25 mouse cellular contexts compared by ENCODE assay signal in genomic region chr3:80781144-80781530, GRCm38 (mm10). TPM values are rescaled to one million over a fixed set of nuclear protein-coding genes. Genes with fewer than 3 reads are reported as not detected.
DNase-seq lines count a peak whose midpoint lies in the region; ATAC-seq and TF ChIP-seq lines count a peak whose summit lies in the region.
"Had no signal": no experiment of that assay in that cellular context is flagged by ENCODE, and none has a peak within 500 bp of the region (broad histone marks: within the 10 kb centered on the region; RNA-seq: fewer than 3 reads in every experiment).

No protein-coding gene starts in this region.

- H3K4me2 ChIP-seq in intestine, embryonic 16.5 days (ENCODE audit: low read depth, low read length): no peak overlapping the region
- no peak overlapping the region for H3K4me2 ChIP-seq in stomach, postnatal 0 days (replicated peaks; ENCODE audit: low read depth)
- H3K4me2 ChIP-seq: embryonic facial prominence, embryonic 12.5 days; forebrain, embryonic 13.5 days; forebrain, embryonic 15.5 days had no signal

- no peaks in the 10 kb centered on the region for H3K27me3 ChIP-seq in intestine, embryonic 16.5 days (replicated peaks; ENCODE audit: control insufficient read depth, insufficient read depth, low read length)
- H3K27me3 ChIP-seq in stomach, postnatal 0 days (ENCODE audit: control insufficient read depth, insufficient read depth, low read length): no peaks in the 10 kb centered on the region
- no peaks in the 10 kb centered on the region for H3K27me3 ChIP-seq in forebrain, embryonic 10.5 days (ENCODE audit: poor library complexity, severe bottlenecking)
- H3K27me3 ChIP-seq: CH12.LX; embryonic facial prominence, embryonic 12.5 days; forebrain, embryonic 13.5 days; forebrain, embryonic 15.5 days had no signal

- no peak for TF ChIP-seq CTCF in stomach, postnatal 0 days (IDR thresholded peaks at IDR 0.05; ENCODE audit: low read depth)

- no peak overlapping the region for H3K9ac ChIP-seq in intestine, embryonic 16.5 days (ENCODE audit: low read depth, low read length)
- no peak overlapping the region for H3K9ac ChIP-seq in stomach, postnatal 0 days (ENCODE audit: low read length)
- H3K9ac ChIP-seq: embryonic facial prominence, embryonic 12.5 days; forebrain, embryonic 13.5 days; forebrain, embryonic 15.5 days; forebrain, postnatal 0 days had no signal

- peak; percentile 52 for DNase-seq in NIH3T3 (ENCODE audit: low read depth)
- no peak for DNase-seq in stomach, postnatal 0 days (ENCODE audit: low spot score)
- no peak for DNase-seq in forebrain, embryonic 10.5 days (ENCODE audit: extremely low spot score, low spot score)
- no peak for DNase-seq in kidney, adult 8-10 months
- DNase-seq in embryo, embryonic 11 days: no peak
- DNase-seq: adrenal gland, adult 2 months; adrenal gland, postnatal 10 days; adrenal gland, postnatal 25 days; B cell, adult 2 months; cerebellum, adult 11 months; cerebellum, adult 18-20 months; cerebellum, adult 8-10 months; cerebellum, adult 9-11 months; cerebellum, postnatal 14 days; cerebellum, postnatal 36 days; forebrain, postnatal 0 days had no signal

- no peak overlapping the region for H3K27ac ChIP-seq in intestine, embryonic 16.5 days (ENCODE audit: low read length)
- H3K27ac ChIP-seq in stomach, postnatal 0 days (replicated peaks): no peak overlapping the region
- H3K27ac ChIP-seq in forebrain, embryonic 10.5 days: no peak overlapping the region
- H3K27ac ChIP-seq: embryonic facial prominence, embryonic 10.5 days; embryonic facial prominence, embryonic 12.5 days; forebrain, embryonic 13.5 days; forebrain, embryonic 15.5 days had no signal

- H3K4me3 ChIP-seq in intestine, embryonic 16.5 days (ENCODE audit: low read length): no peak overlapping the region
- no peak overlapping the region for H3K4me3 ChIP-seq in stomach, postnatal 0 days (ENCODE audit: low read depth, low read length)
- no peak overlapping the region for H3K4me3 ChIP-seq in forebrain, embryonic 10.5 days
- H3K4me3 ChIP-seq: embryonic facial prominence, embryonic 10.5 days; embryonic facial prominence, embryonic 12.5 days; erythroblast, embryonic 14.5 days; forebrain, embryonic 13.5 days; forebrain, embryonic 15.5 days had no signal

- H3K4me1 ChIP-seq in intestine, embryonic 16.5 days (ENCODE audit: control insufficient read depth, insufficient read depth, low read length): no peaks in the 10 kb centered on the region; the same call in 1 of the 2 replicates
- no peaks in the 10 kb centered on the region for H3K4me1 ChIP-seq in stomach, postnatal 0 days (replicated peaks; ENCODE audit: control insufficient read depth, insufficient read depth)
- H3K4me1 ChIP-seq in forebrain, embryonic 10.5 days: no peaks in the 10 kb centered on the region
- H3K4me1 ChIP-seq: embryonic facial prominence, embryonic 10.5 days; embryonic facial prominence, embryonic 12.5 days; forebrain, embryonic 13.5 days had no signal

- H3K36me3 ChIP-seq in intestine, embryonic 16.5 days (ENCODE audit: control insufficient read depth, insufficient read depth, low read length): no peaks in the 10 kb centered on the region
- H3K36me3 ChIP-seq in stomach, postnatal 0 days (ENCODE audit: control insufficient read depth, insufficient read depth, low read length): no peaks in the 10 kb centered on the region
- H3K36me3 ChIP-seq in forebrain, embryonic 10.5 days (replicated peaks): no peaks in the 10 kb centered on the region
- H3K36me3 ChIP-seq: embryonic facial prominence, embryonic 10.5 days; embryonic facial prominence, embryonic 12.5 days; forebrain, embryonic 15.5 days; G1E had no signal

- peak; percentile 1 for TF ChIP-seq EP300 in stomach, postnatal 0 days (optimal IDR thresholded peaks at IDR 0.05)

- H3K9me3 ChIP-seq in intestine, embryonic 16.5 days (ENCODE audit: control insufficient read depth, low read length): no peaks in the 10 kb centered on the region
- no peaks in the 10 kb centered on the region for H3K9me3 ChIP-seq in stomach, postnatal 0 days (ENCODE audit: control insufficient read depth, low read length)
- no peaks in the 10 kb centered on the region for H3K9me3 ChIP-seq in forebrain, embryonic 10.5 days
- H3K9me3 ChIP-seq: embryonic facial prominence, embryonic 10.5 days; embryonic facial prominence, embryonic 12.5 days; forebrain, embryonic 13.5 days; forebrain, embryonic 15.5 days; G1E had no signal

- ATAC-seq in intestine, embryonic 16.5 days: 0 out of 2 replicates have a peak, but pooled peaks have one; percentile 31
- ATAC-seq in stomach, postnatal 0 days (ENCODE audit: low FRiP score, low TSS enrichment): no peak
- ATAC-seq: CD4-positive, CD25-positive, alpha-beta regulatory T cell, adult 4 months; forebrain, embryonic 15.5 days; forebrain, postnatal 0 days had no signal

RNA-seq across cellular contexts. Expression of gene Gria2, which starts 21.5 kb away (rescaled TPM):
- polyA plus RNA-seq in intestine, embryonic 16.5 days (2015; fragmentation: Nextera tagmentation; extraction: Ambion mirVana): 0.95 and 1.4 TPM in 2 replicates
- 0.96 and 1.1 TPM in 2 replicates for polyA plus RNA-seq in stomach, postnatal 0 days (2015; fragmentation: Nextera tagmentation; extraction: Ambion mirVana)
- polyA plus RNA-seq in forebrain, embryonic 10.5 days (2016; fragmentation: Nextera tagmentation; extraction: Ambion mirVana): 1.0 and 1.8 TPM in 2 replicates
- polyA plus RNA-seq: CD4-positive, CD25-positive, alpha-beta regulatory T cell, adult 4 months; erythroblast, embryonic 14.5 days; G1E had no signal
